Mouse (Mus musculus) liver, postnatal 0 days (tissue): ENCODE data around the gene Traf7.

Experiments used
- CTCF ChIP-seq: sonication (generic); IDR thresholded peaks from 2 replicates; pipeline ENCODE4 v1.5.1; 2016; ENCODE audit warnings: antibody characterized with exemption, low read depth
- EP300 ChIP-seq: IDR thresholded peaks from 2 replicates; pipeline ENCODE4 v1.6.1; 2016; ENCODE audit warnings: antibody characterized with exemption, low read depth, mild to moderate bottlenecking

DNA sequence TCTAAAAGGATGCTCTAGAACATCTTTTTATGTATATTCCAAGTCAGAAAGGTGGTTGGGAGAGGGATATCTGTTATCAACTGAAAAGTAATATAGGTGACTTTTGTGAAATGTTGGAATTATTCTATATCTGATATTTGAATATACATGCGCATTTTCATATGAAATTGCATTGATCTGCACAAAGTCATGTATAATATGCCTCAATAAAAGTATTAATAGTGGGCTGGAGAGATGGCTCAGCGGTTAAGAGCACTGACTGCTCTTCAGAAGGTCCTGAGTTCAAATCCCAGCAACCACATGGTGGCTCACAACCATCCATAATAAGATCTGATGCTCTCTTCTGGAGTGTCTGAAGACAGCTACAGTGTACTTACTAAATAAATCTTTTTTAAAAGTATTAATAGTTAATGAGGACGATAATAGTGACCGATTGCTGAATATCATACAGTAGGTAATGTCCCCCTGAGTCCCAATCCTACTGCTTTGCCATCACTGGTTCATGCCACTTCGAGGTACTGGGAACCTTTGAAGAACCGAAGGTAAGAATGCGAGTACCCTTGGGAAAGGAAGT is 58.3 kb downstream of the Traf7 start:
- TF ChIP-seq CTCF (no peak), EP300 (no peak)
